Mouse (Mus musculus): ENCODE results near the gene Ngdn.
"Not testable (repeated sequence)": the region's sequence is repeated elsewhere in the genome, so short reads cannot be mapped to it uniquely, and the experiment has no call there.

The Ngdn gene

GRCm38 (mm10) chr14:55029034-55029698, 13.9 kb downstream of the Ngdn start:
- DNase-seq (ENCODE audit: low spot score in 2 of 2), result peak in 1 of 2 experiments; percentile 44

GRCm38 (mm10) chr14:55032695-55033225, 17.5 kb downstream of the Ngdn start:
- DNase-seq (ENCODE audit: low spot score in 2 of 2), result no peak

GRCm38 (mm10) chr14:55043694-55044093, 28.4 kb downstream of the Ngdn start:
- DNase-seq (ENCODE audit: low spot score in 2 of 2), result not testable (repeated sequence)

GRCm38 (mm10) chr14:55047971-55048531, 32.8 kb downstream of the Ngdn start:
- DNase-seq (ENCODE audit: low spot score in 2 of 2), result no peak

GRCm38 (mm10) chr14:55052496-55052895, 37.2 kb downstream of the Ngdn start:
- no peak for DNase-seq (ENCODE audit: low spot score in 2 of 2)

- no peak for DNase-seq (ENCODE audit: low spot score in 2 of 2)
Observed at GRCm38 (mm10) chr14:55053050-55053449, 37.8 kb downstream of the Ngdn start.

GRCm38 (mm10) chr14:55053708-55054190, 38.5 kb downstream of the Ngdn start:
- DNase-seq (ENCODE audit: low spot score in 2 of 2), result no peak

- DNase-seq (ENCODE audit: low spot score in 2 of 2), result no peak
Observed at GRCm38 (mm10) chr14:55054191-55054749, 39.0 kb downstream of the Ngdn start.

- no peak for DNase-seq (ENCODE audit: low spot score in 2 of 2)
Observed at GRCm38 (mm10) chr14:55055167-55055834, 40.0 kb downstream of the Ngdn start.

GRCm38 (mm10) chr14:55059009-55059408, 43.8 kb downstream of the Ngdn start:
- no peak for DNase-seq (ENCODE audit: low spot score in 2 of 2)

GRCm38 (mm10) chr14:55059931-55060330, 44.7 kb downstream of the Ngdn start:
- no peak for DNase-seq (ENCODE audit: low spot score in 2 of 2)

GRCm38 (mm10) chr14:55061845-55062244, 46.6 kb downstream of the Ngdn start:
- no peak for DNase-seq (ENCODE audit: low spot score in 2 of 2)

GRCm38 (mm10) chr14:55062626-55063025, 47.4 kb downstream of the Ngdn start:
- peak; percentile 41 to 84 for DNase-seq (ENCODE audit: low spot score in 2 of 2)

GRCm38 (mm10) chr14:55063117-55063516, 47.9 kb downstream of the Ngdn start:
- DNase-seq (ENCODE audit: low spot score in 2 of 2), result no peak

- no peak for DNase-seq (ENCODE audit: low spot score in 2 of 2)
Observed at GRCm38 (mm10) chr14:55063581-55064381, 48.5 kb downstream of the Ngdn start.

GRCm38 (mm10) chr14:55064481-55065370, 49.5 kb downstream of the Ngdn start:
- DNase-seq (ENCODE audit: low spot score in 2 of 2), result no peak

GRCm38 (mm10) chr14:55065391-55065790, 50.1 kb downstream of the Ngdn start:
- DNase-seq (ENCODE audit: low spot score in 2 of 2), result no peak

GRCm38 (mm10) chr14:55066042-55066441, 50.8 kb downstream of the Ngdn start:
- DNase-seq (ENCODE audit: low spot score in 2 of 2), result no peak

- DNase-seq (ENCODE audit: low spot score in 2 of 2), result no peak
Observed at GRCm38 (mm10) chr14:55071756-55072155, 56.5 kb downstream of the Ngdn start.

Data from spleen, postnatal 10 days (tissue).